Mouse (Mus musculus) heart, embryonic 12.5 days (tissue): ENCODE data around the gene Cacng8. TPM values are rescaled to one million over a fixed set of nuclear protein-coding genes. Genes with fewer than 3 reads are reported as not detected.

ENCODE experiments used
- ATAC-seq: fragments of 200-750 bp; cut with Nextera tagmentation; 2 replicates; pipeline ENCODE4 v1.8.0; 2017; ENCODE audit warnings: moderate TSS enrichment, moderate library complexity; ENCODE audit not compliant: insufficient number of reproducible peaks, low FRiP score
- H3K27ac ChIP-seq: fragments of 300-500 bp; sonication (generic); 2 replicates; pipeline ENCODE4 v1.5.1; 2016; ENCODE audit warnings: mild to moderate bottlenecking, moderate library complexity; ENCODE audit not compliant: poor library complexity, severe bottlenecking
- H3K27me3 ChIP-seq: fragments of 300-500 bp; sonication (generic); replicated peaks from 2 replicates; pipeline ENCODE4 v1.6.1; 2016; ENCODE audit warnings: mild to moderate bottlenecking, moderate library complexity
- H3K36me3 ChIP-seq: fragments of 300-500 bp; sonication (generic); 2 replicates; pipeline ENCODE4 v1.6.1; 2016; ENCODE audit warnings: mild to moderate bottlenecking, moderate library complexity
- H3K4me1 ChIP-seq: fragments of 300-500 bp; sonication (generic); replicated peaks from 2 replicates; pipeline ENCODE4 v1.6.1; 2016; ENCODE audit warnings: mild to moderate bottlenecking
- H3K4me2 ChIP-seq: fragments of 300-500 bp; sonication (generic); 2 replicates; pipeline ENCODE4 v1.6.1; 2016; ENCODE audit warnings: mild to moderate bottlenecking, moderate library complexity
- H3K4me3 ChIP-seq: fragments of 300-500 bp; sonication (generic); 2 replicates; pipeline ENCODE4 v1.5.1; 2016; ENCODE audit warnings: mild to moderate bottlenecking
- H3K9ac ChIP-seq: fragments of 300-500 bp; sonication (generic); 2 replicates; pipeline ENCODE4 v1.6.1; 2016; ENCODE audit warnings: mild to moderate bottlenecking, moderate library complexity
- H3K9me3 ChIP-seq: fragments of 300-500 bp; sonication (generic); replicated peaks from 2 replicates; pipeline ENCODE4 v1.6.1; 2016; ENCODE audit warnings: mild to moderate bottlenecking, moderate library complexity
- WGBS: fragments of 180-500 bp; shearing (Covaris S2); methylation state at CpG from one replicate; pipeline ENCODE4 v1.1.7; 2016; 5-methylcytosine and 5-hydroxymethylcytosine counted together
- polyA plus RNA-seq: library from polyadenylated mRNA; unstranded; fragments of >200 nt; fragmentation: Nextera tagmentation; extraction: Ambion mirVana; gene quantifications from 2 replicates; pipeline ENCODE4 v1.2.1, GENCODE M21; 2016

Gene Cacng8
- 1.6 and 1.9 TPM in 2 replicates for polyA plus RNA-seq

GRCm38 (mm10) chr7:3390413-3391080 lies at the start of gene Cacng8:
Gene Cacng8 (plus strand): TSS chr7:3390683.
- under 1% methylated on average over 7 of the region's 7 CpGs for WGBS
- no peak for ATAC-seq
- peaks cover 3% of the 10 kb centered on the region; the same call in 1 of the 2 replicates for H3K36me3 ChIP-seq
- 0 out of 2 replicates have a peak, but pooled peaks cover 4% of the 10 kb centered on the region for H3K9me3 ChIP-seq
- H3K4me1 ChIP-seq = peaks cover 21% of the 10 kb centered on the region
- H3K9ac ChIP-seq = 0 out of 2 replicates have a peak within 1 kb of the TSS, but pooled peaks have one; percentile 16
- H3K4me3 ChIP-seq = peak within 1 kb of the TSS; percentile 35
- peaks cover 9% of the 10 kb centered on the region; the same call in 1 of the 2 replicates for H3K27me3 ChIP-seq
- peak within 1 kb of the TSS; percentile 61 for H3K4me2 ChIP-seq
- H3K27ac ChIP-seq = peak within 1 kb of the TSS; percentile 21; the same call in 1 of the 2 replicates

DNA sequence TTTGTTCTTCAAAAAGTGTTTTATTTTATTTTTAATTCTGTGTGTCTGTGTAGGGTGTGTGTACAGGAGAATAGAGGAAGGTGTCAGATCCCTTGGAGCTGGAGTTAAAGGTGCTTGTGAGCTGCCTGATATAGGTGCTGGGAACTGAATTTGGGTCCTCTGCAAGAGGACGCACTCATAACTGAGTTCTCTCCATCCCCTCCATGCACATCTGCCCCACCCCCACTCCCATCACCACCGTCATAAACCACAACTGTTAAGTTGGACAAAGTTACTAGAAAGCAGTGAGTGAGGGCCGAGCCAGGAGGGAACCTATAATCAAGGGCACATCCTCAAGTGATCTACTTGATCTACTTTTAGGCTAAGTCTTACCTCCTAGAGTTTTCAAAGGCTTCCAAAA lies 46.6 kb upstream of the Cacng8 start:
- no peak for ATAC-seq
- H3K4me1 ChIP-seq = no peaks in the 10 kb centered on the region
- H3K9ac ChIP-seq = no peak overlapping the region
- no peak overlapping the region for H3K27ac ChIP-seq
- WGBS = 77% methylated on average over 3 of the region's 3 CpGs
- H3K4me3 ChIP-seq = no peak overlapping the region
- H3K27me3 ChIP-seq = no peaks in the 10 kb centered on the region
- no peak overlapping the region for H3K4me2 ChIP-seq
- H3K9me3 ChIP-seq = no peaks in the 10 kb centered on the region
- no peaks in the 10 kb centered on the region for H3K36me3 ChIP-seq

GRCm38 (mm10) chr7:3345301-3345700 lies 45.2 kb upstream of the Cacng8 start:
- H3K9me3 ChIP-seq = no peaks in the 10 kb centered on the region
- no peak overlapping the region for H3K9ac ChIP-seq
- H3K4me1 ChIP-seq = no peaks in the 10 kb centered on the region
- H3K36me3 ChIP-seq = no peaks in the 10 kb centered on the region
- no peaks in the 10 kb centered on the region for H3K27me3 ChIP-seq
- no peak overlapping the region for H3K4me2 ChIP-seq
- no peak overlapping the region for H3K27ac ChIP-seq
- WGBS = 75% methylated on average over 3 of the region's 3 CpGs
- ATAC-seq = no peak
- H3K4me3 ChIP-seq = no peak overlapping the region

DNA sequence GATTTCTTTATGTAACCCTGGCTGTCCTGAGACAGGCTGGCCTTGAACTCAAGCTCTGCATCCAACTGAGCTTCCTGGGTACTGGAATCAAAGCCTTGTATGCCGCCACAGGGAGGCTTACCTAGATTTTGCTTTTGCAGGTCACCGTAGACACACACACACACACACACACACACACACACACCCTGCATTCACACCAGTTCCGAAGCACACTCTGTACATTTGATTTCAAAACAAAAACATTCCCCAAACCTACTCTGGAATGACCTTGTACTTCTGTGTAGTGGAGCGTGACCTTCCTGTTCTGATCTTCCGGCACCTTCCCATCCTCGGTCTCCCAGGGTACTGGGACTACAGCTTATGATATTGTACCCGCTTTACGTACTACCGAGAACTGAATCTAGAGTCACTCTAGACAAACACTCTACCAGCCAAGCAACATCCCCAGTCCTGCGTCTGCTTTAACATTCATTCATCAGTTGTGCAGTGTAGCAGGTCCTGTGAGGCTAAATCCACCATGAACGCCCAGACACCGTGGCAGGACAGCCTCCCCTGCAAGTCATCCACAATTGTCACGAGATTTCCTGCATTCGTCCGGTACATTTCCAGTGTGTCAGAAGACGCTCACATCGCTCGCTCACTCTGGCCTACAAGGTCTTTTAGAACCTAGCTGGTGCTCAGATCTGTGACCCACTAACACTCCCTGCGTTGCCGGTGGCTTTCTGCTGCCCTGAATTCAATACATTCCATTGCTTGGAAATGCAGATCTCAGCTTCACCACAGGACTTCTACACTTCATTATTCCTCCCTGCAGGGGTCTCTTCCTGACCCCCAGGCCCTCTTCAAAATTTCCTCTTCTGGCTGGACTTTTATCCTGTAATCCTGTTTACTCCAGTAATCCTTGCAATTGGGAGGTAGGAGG lies 42.9 kb upstream of the Cacng8 start:
- Histone ChIP-seq H3K27ac (no peak overlapping the region), H3K27me3 (no peaks in the 10 kb centered on the region), H3K4me2 (no peak overlapping the region), H3K36me3 (no peaks in the 10 kb centered on the region), H3K9ac (no peak overlapping the region), H3K4me1 (no peaks in the 10 kb centered on the region), H3K9me3 (0 out of 2 replicates have a peak, but pooled peaks cover 6% of the 10 kb centered on the region), H3K4me3 (no peak overlapping the region)
- WGBS = 48% methylated on average over 20 of the region's 20 CpGs
- no peak for ATAC-seq

DNA sequence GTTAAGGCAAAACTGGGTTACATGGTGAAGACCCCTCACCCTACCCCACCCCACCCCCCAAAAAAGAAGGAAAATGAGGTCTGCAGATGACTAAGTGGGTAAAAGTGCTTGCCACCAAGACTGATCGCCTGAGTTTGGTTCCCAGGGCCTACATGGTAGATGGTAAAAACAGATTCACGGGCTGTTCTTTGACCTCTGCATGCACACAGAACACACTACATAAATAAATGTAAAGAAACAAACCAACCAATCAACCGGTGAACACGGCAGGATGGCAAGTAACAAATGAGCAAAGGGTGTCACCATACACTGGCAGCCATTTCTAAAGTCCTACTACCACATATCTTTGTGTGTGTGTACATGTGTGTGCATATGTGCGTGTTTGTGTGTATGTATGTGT lies 42.2 kb upstream of the Cacng8 start:
- Histone ChIP-seq H3K9me3 (0 out of 2 replicates have a peak, but pooled peaks cover 6% of the 10 kb centered on the region), H3K36me3 (no peaks in the 10 kb centered on the region), H3K9ac (no peak overlapping the region), H3K27ac (no peak overlapping the region), H3K4me3 (no peak overlapping the region), H3K27me3 (no peaks in the 10 kb centered on the region), H3K4me2 (no peak overlapping the region), H3K4me1 (no peaks in the 10 kb centered on the region)
- 59% methylated on average over 5 of the region's 5 CpGs for WGBS
- ATAC-seq = no peak

DNA sequence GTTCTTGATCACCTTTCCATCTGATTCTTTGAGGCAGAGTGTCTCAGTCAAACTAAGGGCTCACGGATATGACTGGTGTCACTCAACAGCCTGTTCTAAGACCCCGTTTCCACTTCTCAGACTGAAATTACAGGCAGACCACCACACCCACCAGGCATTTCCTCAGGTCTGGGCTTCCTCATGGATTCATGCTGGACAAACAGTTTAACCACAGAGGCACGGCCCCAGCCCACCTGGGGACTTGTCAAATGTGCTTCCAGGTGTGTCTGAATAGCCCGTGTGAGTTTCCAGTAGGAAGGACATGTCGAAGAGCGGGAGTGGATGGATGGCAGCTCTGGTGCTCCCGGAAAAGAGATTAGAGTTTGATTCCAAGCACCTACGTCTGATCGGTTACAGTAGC lies 40.7 kb upstream of the Cacng8 start:
- Histone ChIP-seq H3K4me3 (no peak overlapping the region), H3K27me3 (no peaks in the 10 kb centered on the region), H3K27ac (no peak overlapping the region), H3K9ac (no peak overlapping the region), H3K36me3 (no peaks in the 10 kb centered on the region), H3K4me1 (no peaks in the 10 kb centered on the region), H3K9me3 (0 out of 2 replicates have a peak, but pooled peaks cover 6% of the 10 kb centered on the region), H3K4me2 (no peak overlapping the region)
- WGBS = 85% methylated on average over 9 of the region's 9 CpGs
- no peak for ATAC-seq

- 94% methylated on average over 1 of the region's 1 CpGs for WGBS
- ATAC-seq = no peak
- no peaks in the 10 kb centered on the region for H3K36me3 ChIP-seq
- no peak overlapping the region for H3K4me2 ChIP-seq
- H3K4me1 ChIP-seq = no peaks in the 10 kb centered on the region
- H3K4me3 ChIP-seq = no peak overlapping the region
- 0 out of 2 replicates have a peak, but pooled peaks cover 6% of the 10 kb centered on the region for H3K9me3 ChIP-seq
- no peak overlapping the region for H3K27ac ChIP-seq
- H3K9ac ChIP-seq = no peak overlapping the region
- no peaks in the 10 kb centered on the region for H3K27me3 ChIP-seq
Measured at GRCm38 (mm10) chr7:3351536-3351935, 38.9 kb upstream of the Cacng8 start.

GRCm38 (mm10) chr7:3354850-3355249 lies 35.6 kb upstream of the Cacng8 start:
- Histone ChIP-seq H3K4me2 (no peak overlapping the region), H3K36me3 (no peaks in the 10 kb centered on the region), H3K27ac (no peak overlapping the region), H3K4me3 (no peak overlapping the region), H3K9me3 (0 out of 2 replicates have a peak, but pooled peaks cover 6% of the 10 kb centered on the region), H3K27me3 (no peaks in the 10 kb centered on the region), H3K4me1 (no peaks in the 10 kb centered on the region), H3K9ac (no peak overlapping the region)
- ATAC-seq = no peak
- 80% methylated on average over 6 of the region's 6 CpGs for WGBS

DNA sequence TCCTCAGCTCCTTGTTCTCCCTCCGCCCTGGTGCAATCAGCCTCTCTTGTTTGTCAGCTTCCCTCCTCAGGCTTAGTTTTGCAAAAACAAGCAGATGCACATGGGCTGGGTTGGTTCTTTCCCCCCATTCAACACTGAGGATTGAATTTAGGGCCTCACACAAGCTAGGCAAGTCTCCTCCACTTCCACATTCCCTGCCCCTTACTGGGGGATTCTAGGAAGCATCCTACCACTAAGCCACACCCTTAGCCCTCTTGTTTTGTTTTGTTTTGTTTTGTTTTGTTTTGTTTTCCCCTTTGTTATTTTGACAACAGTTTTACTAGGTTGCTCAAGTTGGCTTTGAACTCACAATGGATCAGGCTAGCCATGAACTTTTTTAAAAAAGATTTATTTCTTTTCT lies 29.8 kb upstream of the Cacng8 start:
- no peak overlapping the region for H3K4me2 ChIP-seq
- H3K9me3 ChIP-seq = no peaks in the 10 kb centered on the region
- no peak overlapping the region for H3K27ac ChIP-seq
- H3K9ac ChIP-seq = no peak overlapping the region
- ATAC-seq = no peak
- no peaks in the 10 kb centered on the region for H3K4me1 ChIP-seq
- H3K36me3 ChIP-seq = no peaks in the 10 kb centered on the region
- WGBS = 97% methylated on average over 1 of the region's 1 CpGs
- peaks cover 12% of the 10 kb centered on the region for H3K27me3 ChIP-seq
- no peak overlapping the region for H3K4me3 ChIP-seq

DNA sequence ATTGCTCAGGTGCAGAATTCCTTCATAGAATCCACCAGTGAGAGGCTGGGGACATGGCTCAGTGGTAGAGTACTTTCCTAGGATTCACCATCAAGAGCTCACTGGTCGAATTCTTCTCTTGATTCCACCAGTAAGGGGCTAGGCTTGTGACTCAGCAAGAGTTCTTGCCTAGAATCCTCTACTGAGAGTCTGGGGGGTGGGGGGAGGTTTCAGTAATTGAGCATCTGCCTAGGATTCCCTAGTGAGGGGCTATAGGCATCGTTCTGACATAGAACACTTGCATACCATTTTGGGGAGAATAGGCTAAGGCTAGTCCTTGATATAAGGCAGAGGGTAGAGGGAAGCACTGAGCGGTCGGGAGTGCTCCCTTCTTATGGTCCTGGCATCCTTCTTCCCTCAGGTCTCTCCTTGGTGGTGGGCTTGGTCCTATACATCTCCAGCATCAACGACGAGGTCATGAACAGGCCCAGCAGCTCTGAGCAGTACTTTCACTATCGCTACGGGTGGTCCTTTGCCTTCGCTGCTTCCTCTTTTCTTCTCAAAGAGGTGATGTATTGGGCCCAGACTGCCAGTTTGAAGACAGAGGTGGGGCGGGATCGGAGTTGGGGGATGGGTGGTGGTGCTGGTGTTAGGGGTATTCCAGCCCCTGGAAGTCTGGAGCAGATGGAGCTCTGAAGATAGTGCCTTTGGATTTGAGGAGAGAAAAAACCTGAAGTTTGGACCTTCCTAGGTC lies 24.8 kb upstream of the Cacng8 start:
- WGBS = 21% methylated on average over 11 of the region's 11 CpGs
- peaks cover 34% of the 10 kb centered on the region for H3K27me3 ChIP-seq

More for the DNA sequence above, 24.8 kb upstream of the Cacng8 start:
- Histone ChIP-seq H3K9ac (no peak overlapping the region), H3K4me1 (peaks cover 16% of the 10 kb centered on the region), H3K27ac (no peak overlapping the region), H3K9me3 (no peaks in the 10 kb centered on the region), H3K4me3 (no peak overlapping the region), H3K4me2 (no peak overlapping the region), H3K36me3 (no peaks in the 10 kb centered on the region)
- no peak for ATAC-seq
